ENCODE assay signal across 10 mouse cellular contexts in genomic region chr17:36896583-36896982, GRCm38 (mm10). TPM values are rescaled to one million over a fixed set of nuclear protein-coding genes. Genes with fewer than 3 reads are reported as not detected.
DNase-seq lines count a peak whose midpoint lies in the region; ATAC-seq lines count a peak whose summit lies in the region.
"Had no signal": no experiment of that assay in that cellular context is flagged by ENCODE, and none has a peak within 500 bp of the region (broad histone marks: within the 10 kb centered on the region; RNA-seq: fewer than 3 reads in every experiment).

No protein-coding gene starts in this region.

- no peak overlapping the region for H3K4me3 ChIP-seq in intestine, embryonic 14.5 days (ENCODE audit: low read depth, low read length)
- no peak overlapping the region for H3K4me3 ChIP-seq in intestine, embryonic 16.5 days (ENCODE audit: low read length)
- H3K4me3 ChIP-seq: erythroblast, embryonic 14.5 days; lung, embryonic 15.5 days had no signal

- H3K36me3 ChIP-seq in intestine, embryonic 14.5 days (ENCODE audit: control insufficient read depth, insufficient read depth, low read length): no peaks in the 10 kb centered on the region
- H3K36me3 ChIP-seq in intestine, embryonic 16.5 days (ENCODE audit: control insufficient read depth, insufficient read depth, low read length): no peaks in the 10 kb centered on the region
- H3K36me3 ChIP-seq: lung, embryonic 15.5 days had no signal

- H3K27me3 ChIP-seq in intestine, embryonic 14.5 days (replicated peaks; ENCODE audit: control insufficient read depth, insufficient read depth, low read length): no peaks in the 10 kb centered on the region
- H3K27me3 ChIP-seq in intestine, embryonic 16.5 days (replicated peaks; ENCODE audit: control insufficient read depth, insufficient read depth, low read length): no peaks in the 10 kb centered on the region
- H3K27me3 ChIP-seq: lung, embryonic 15.5 days had no signal

- no peak overlapping the region for H3K4me2 ChIP-seq in intestine, embryonic 14.5 days (ENCODE audit: low read length)
- no peak overlapping the region for H3K4me2 ChIP-seq in intestine, embryonic 16.5 days (ENCODE audit: low read depth, low read length)
- H3K4me2 ChIP-seq: lung, embryonic 15.5 days had no signal

- DNase-seq in intestine, embryonic 14.5 days (ENCODE audit: low spot score): no peak
- DNase-seq in urinary bladder, postnatal 36 days (ENCODE audit: low spot score in 2 of 2): peak; percentile 18 to 21
- no peak for DNase-seq in urinary bladder, adult 2 months (ENCODE audit: low spot score)
- peak; percentile 66 to 76 for DNase-seq in cerebellum, postnatal 10 days
- DNase-seq in kidney, postnatal 10 days: peak; percentile 68
- peak; percentile 64 for DNase-seq in retina, embryonic 14.5 days (ENCODE audit: low spot score)
- no peak for DNase-seq in yolk sac, embryonic 10.5 days (ENCODE audit: low spot score)

- no peak overlapping the region for H3K9ac ChIP-seq in intestine, embryonic 14.5 days (ENCODE audit: low read length)
- H3K9ac ChIP-seq in intestine, embryonic 16.5 days (ENCODE audit: low read depth, low read length): no peak overlapping the region
- H3K9ac ChIP-seq: lung, embryonic 15.5 days had no signal

- no peaks in the 10 kb centered on the region for H3K9me3 ChIP-seq in intestine, embryonic 14.5 days (ENCODE audit: control insufficient read depth, low read length)
- H3K9me3 ChIP-seq in intestine, embryonic 16.5 days (ENCODE audit: control insufficient read depth, low read length): no peaks in the 10 kb centered on the region
- H3K9me3 ChIP-seq: lung, embryonic 15.5 days had no signal

- H3K27ac ChIP-seq in intestine, embryonic 14.5 days (ENCODE audit: low read depth): peak overlapping the region; percentile 34
- no peak overlapping the region for H3K27ac ChIP-seq in intestine, embryonic 16.5 days (ENCODE audit: low read length)
- H3K27ac ChIP-seq: lung, embryonic 15.5 days had no signal

- no peak for ATAC-seq in intestine, embryonic 14.5 days (replicated peaks; ENCODE audit: low FRiP score, low TSS enrichment, low read depth)
- no peak for ATAC-seq in intestine, embryonic 16.5 days

- 91% methylated on average over 1 of the region's 1 CpGs for WGBS in intestine, embryonic 14.5 days
- 90% methylated on average over 1 of the region's 1 CpGs for WGBS in intestine, embryonic 16.5 days

- H3K4me1 ChIP-seq in intestine, embryonic 14.5 days (replicated peaks; ENCODE audit: control insufficient read depth, insufficient read depth, low read length): no peaks in the 10 kb centered on the region
- H3K4me1 ChIP-seq in intestine, embryonic 16.5 days (ENCODE audit: control insufficient read depth, insufficient read depth, low read length): 0 out of 2 replicates have a peak, but pooled peaks cover 2% of the 10 kb centered on the region
- H3K4me1 ChIP-seq: lung, embryonic 15.5 days had no signal

RNA-seq across cellular contexts. Expression of gene Trim31, which starts 1.3 kb away (rescaled TPM):
- polyA plus RNA-seq in intestine, embryonic 14.5 days (2014; fragmentation: Nextera tagmentation; extraction: Ambion mirVana): 21.4 and 25.7 TPM in 2 replicates
- 63.1 and 69.7 TPM in 2 replicates for polyA plus RNA-seq in intestine, embryonic 16.5 days (2015; fragmentation: Nextera tagmentation; extraction: Ambion mirVana)
- polyA plus RNA-seq in urinary bladder, adult 2 months (2012; rRNA removed): not detected in 2 replicates
- polyA plus RNA-seq: erythroblast, embryonic 14.5 days had no signal

RNA-seq across cellular contexts. Expression of gene Trim40, which starts 6.7 kb away (rescaled TPM):
- 0.11 and 0.78 TPM in 2 replicates for polyA plus RNA-seq in intestine, embryonic 14.5 days (2014; fragmentation: Nextera tagmentation; extraction: Ambion mirVana)
- 2.3 and 2.6 TPM in 2 replicates for polyA plus RNA-seq in intestine, embryonic 16.5 days (2015; fragmentation: Nextera tagmentation; extraction: Ambion mirVana)
- 0.15 and 0.41 TPM in 2 replicates for polyA plus RNA-seq in urinary bladder, adult 2 months (2012; rRNA removed)
- polyA plus RNA-seq: erythroblast, embryonic 14.5 days; lung, embryonic 15.5 days had no signal

RNA-seq across cellular contexts. Expression of gene Trim10, which starts 27.2 kb away (rescaled TPM):
- polyA plus RNA-seq in intestine, embryonic 14.5 days (2014; fragmentation: Nextera tagmentation; extraction: Ambion mirVana): 0.97 and 1.6 TPM in 2 replicates
- 3.3 and 5.7 TPM in 2 replicates for polyA plus RNA-seq in intestine, embryonic 16.5 days (2015; fragmentation: Nextera tagmentation; extraction: Ambion mirVana)
- polyA plus RNA-seq in urinary bladder, adult 2 months (2012; rRNA removed): 0.07 TPM in 2 replicates

RNA-seq across cellular contexts. Expression of gene Trim15, which starts 29.6 kb away (rescaled TPM):
- polyA plus RNA-seq in intestine, embryonic 14.5 days (2014; fragmentation: Nextera tagmentation; extraction: Ambion mirVana): 1.2 and 1.3 TPM in 2 replicates
- polyA plus RNA-seq in intestine, embryonic 16.5 days (2015; fragmentation: Nextera tagmentation; extraction: Ambion mirVana): 8.5 and 11.6 TPM in 2 replicates
- 0.03 TPM in 1 of 2 replicates, not detected in the other for polyA plus RNA-seq in urinary bladder, adult 2 months (2012; rRNA removed)

RNA-seq across cellular contexts. Expression of gene Rnf39, which starts 46.1 kb away (rescaled TPM):
- polyA plus RNA-seq in intestine, embryonic 14.5 days (2014; fragmentation: Nextera tagmentation; extraction: Ambion mirVana): 1.3 and 1.5 TPM in 2 replicates
- polyA plus RNA-seq in intestine, embryonic 16.5 days (2015; fragmentation: Nextera tagmentation; extraction: Ambion mirVana): 1.8 and 2.4 TPM in 2 replicates
- 8.9 and 11.0 TPM in 2 replicates for polyA plus RNA-seq in urinary bladder, adult 2 months (2012; rRNA removed)
- polyA plus RNA-seq: erythroblast, embryonic 14.5 days had no signal

Comparison
In these comparisons a context has a peak if more than half of its experiments do, and no peak if none do; other contexts are left out.
1. DNase-seq: peak in urinary bladder, postnatal 36 days (2 of 2), cerebellum, postnatal 10 days (2 of 2), kidney, postnatal 10 days (single experiment) and retina, embryonic 14.5 days (single experiment); none in intestine, embryonic 14.5 days (single experiment), urinary bladder, adult 2 months (single experiment) and yolk sac, embryonic 10.5 days (single experiment).
2. RNA of gene Trim31, which starts 1.3 kb away (polyA plus RNA-seq): 63.1 to 69.7 TPM in intestine, embryonic 16.5 days and 21.4 to 25.7 TPM in intestine, embryonic 14.5 days; not detected in urinary bladder, adult 2 months; every median in the first group is over 10 times any median in the second.